Mouse (Mus musculus) kidney, adult 2 months (tissue): ENCODE measurements at regions not wholly inside any gene's neighbourhood (a gene's known extent, or its start where the extent isn't known, plus 50 kb on each side); places are given as distances from the start of the nearest gene placed in this dataset.
"Not testable (repeated sequence)": the region's sequence is repeated elsewhere in the genome, so short reads cannot be mapped to it uniquely, and the experiment has no call there.

Experiments
- DNase-seq: peaks from one replicate; pipeline ENCODE4 v3.0.0; 2021
- H3K27ac ChIP-seq: fragments of 200-500 bp; 2 replicates; pipeline ENCODE4 v1.5.1; 2012; ENCODE audit warnings: low read depth, low read length, control low read depth, inconsistent platforms; ENCODE audit not compliant: insufficient read depth
- H3K27me3 ChIP-seq: fragments of 200-500 bp; replicated peaks from 2 replicates; pipeline ENCODE4 v1.6.1; 2012; ENCODE audit warnings: mild to moderate bottlenecking, moderate library complexity, low read length, inconsistent platforms; ENCODE audit not compliant: control insufficient read depth, insufficient read depth
- H3K36me3 ChIP-seq: fragments of 200-500 bp; 2 replicates; pipeline ENCODE4 v1.6.1; 2012; ENCODE audit warnings: mild to moderate bottlenecking, moderate library complexity, low read length, inconsistent platforms; ENCODE audit not compliant: control insufficient read depth, insufficient read depth
- H3K4me1 ChIP-seq: fragments of 200-500 bp; 2 replicates; pipeline ENCODE4 v1.6.1; 2011; ENCODE audit warnings: low read length; ENCODE audit not compliant: control insufficient read depth, insufficient read depth
- H3K4me3 ChIP-seq: fragments of 200-500 bp; 2 replicates; pipeline ENCODE4 v1.5.1; 2011; ENCODE audit warnings: mild to moderate bottlenecking, low read depth, low read length, control low read depth; ENCODE audit not compliant: insufficient read depth
- CTCF ChIP-seq: fragments of 200-500 bp; conservative IDR thresholded peaks from 2 replicates; pipeline ENCODE4 v1.5.1; 2011; ENCODE audit warnings: low read depth, mild to moderate bottlenecking, control low read depth, low read length, moderate library complexity, mixed read lengths; ENCODE audit not compliant: insufficient read depth, insufficient read length
- POLR2A ChIP-seq: fragments of 200-500 bp; IDR thresholded peaks from one replicate; pipeline ENCODE4 v1.6.1; 2011; ENCODE audit warnings: low read depth, low read length, control low read depth
- WGBS: fragments of 180-500 bp; shearing (Covaris S2); methylation state at CpG from one replicate; pipeline ENCODE4 v1.1.7; 2018; 5-methylcytosine and 5-hydroxymethylcytosine counted together

- H3K27ac ChIP-seq, result no peak overlapping the region
- no peak for DNase-seq
- WGBS, result 86% methylated on average over 3 of the region's 3 CpGs
- no peak for TF ChIP-seq CTCF
- H3K27me3 ChIP-seq, result no peaks in the 10 kb centered on the region
- no peaks in the 10 kb centered on the region for H3K36me3 ChIP-seq
- H3K4me3 ChIP-seq, result no peak overlapping the region
- H3K4me1 ChIP-seq, result no peaks in the 10 kb centered on the region
Observed at GRCm38 (mm10) chr4:131440845-131441244, 397.2 kb downstream of the Ptpru start.

DNA sequence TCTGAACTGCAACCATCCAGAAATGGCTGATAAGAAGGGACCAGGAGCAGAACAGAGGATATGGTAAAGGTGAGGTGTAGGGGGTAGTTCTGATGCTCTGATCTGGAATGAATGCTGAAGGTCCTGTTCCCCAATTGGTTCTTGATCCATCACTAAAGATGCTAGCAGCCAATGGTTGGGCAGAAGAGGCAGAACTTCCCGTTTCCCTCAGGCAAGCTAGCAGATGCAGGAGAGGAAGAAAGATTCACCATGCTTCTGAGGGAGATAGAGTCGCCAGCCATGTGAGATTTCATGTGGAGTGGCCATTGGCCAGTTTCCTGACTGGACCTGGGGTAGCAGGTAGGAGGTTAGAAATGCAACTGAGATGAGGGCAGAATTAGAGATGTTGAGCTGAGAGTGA is 394.6 kb downstream of the Ptpru start:
- WGBS, result 81% methylated on average over 2 of the region's 2 CpGs
- H3K36me3 ChIP-seq, result no peaks in the 10 kb centered on the region
- H3K4me3 ChIP-seq, result no peak overlapping the region
- H3K27me3 ChIP-seq, result no peaks in the 10 kb centered on the region
- H3K27ac ChIP-seq, result no peak overlapping the region
- H3K4me1 ChIP-seq, result no peaks in the 10 kb centered on the region
- no peak for DNase-seq
- TF ChIP-seq CTCF (no peak), POLR2A (no peak)

- H3K4me3 ChIP-seq, DNase-seq, H3K4me1 ChIP-seq, H3K27me3 ChIP-seq, H3K27ac ChIP-seq, H3K36me3 ChIP-seq: not testable (repeated sequence)
- WGBS, result 42% methylated on average over 1 of the region's 1 CpGs
Observed at GRCm38 (mm10) chr4:131450296-131450695, 387.8 kb downstream of the Ptpru start.

DNA sequence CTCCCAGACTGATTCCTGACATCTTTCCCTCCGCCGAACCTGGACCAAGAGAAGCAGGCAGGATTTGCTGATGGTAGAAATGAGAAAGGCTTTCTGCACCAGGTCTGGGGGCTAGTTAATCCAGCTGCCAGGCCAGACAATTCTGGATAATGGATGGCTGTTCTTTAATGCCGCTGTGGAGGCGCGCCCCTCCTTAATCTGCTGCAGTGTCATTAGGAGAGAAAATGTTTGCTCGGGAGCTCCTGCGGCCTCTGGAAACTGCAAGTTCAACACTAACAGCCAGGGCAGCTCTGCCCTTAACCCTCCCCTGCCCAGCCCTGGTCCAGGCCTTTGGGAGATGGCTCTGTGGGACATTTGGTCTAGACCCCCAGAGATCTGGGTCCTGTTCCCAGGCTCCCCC is 380.5 kb downstream of the Ptpru start:
- WGBS, result 34% methylated on average over 7 of the region's 7 CpGs
- Histone ChIP-seq H3K36me3 (no peaks in the 10 kb centered on the region), H3K4me3 (no peak overlapping the region), H3K4me1 (no peaks in the 10 kb centered on the region), H3K27ac (no peak overlapping the region), H3K27me3 (no peaks in the 10 kb centered on the region)
- DNase-seq, result no peak
- TF ChIP-seq CTCF (no peak), POLR2A (no peak)

DNA sequence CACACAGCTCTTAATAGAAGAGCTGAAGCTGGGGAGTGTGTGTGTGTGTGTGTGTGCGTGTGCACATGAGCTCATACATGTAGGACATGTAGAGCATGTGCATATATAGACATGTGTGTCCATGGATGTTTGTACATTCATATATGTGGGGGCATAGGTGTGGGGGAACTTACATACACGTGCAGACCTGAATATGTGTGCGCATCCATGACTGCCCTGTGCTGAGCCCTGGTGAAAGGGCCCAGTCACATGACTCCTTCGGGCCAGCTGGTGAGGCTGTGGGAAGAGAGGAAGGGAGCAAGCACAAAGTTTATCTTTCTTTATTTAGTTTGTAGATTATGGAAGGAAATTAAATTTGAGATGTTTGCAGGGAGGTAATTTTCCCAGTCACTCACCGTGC is 378.3 kb downstream of the Ptpru start:
- H3K27ac ChIP-seq, result no peak overlapping the region
- H3K27me3 ChIP-seq, result no peaks in the 10 kb centered on the region
- H3K4me3 ChIP-seq, result no peak overlapping the region
- 74% methylated on average over 5 of the region's 5 CpGs for WGBS
- TF ChIP-seq CTCF, result no peak
- TF ChIP-seq POLR2A, result no peak
- no peaks in the 10 kb centered on the region for H3K36me3 ChIP-seq
- DNase-seq, result no peak
- no peaks in the 10 kb centered on the region for H3K4me1 ChIP-seq

- H3K27ac ChIP-seq, result no peak overlapping the region
- no peak for DNase-seq
- TF ChIP-seq CTCF (no peak), POLR2A (no peak)
- no peaks in the 10 kb centered on the region for H3K36me3 ChIP-seq
- H3K4me3 ChIP-seq, result no peak overlapping the region
- H3K27me3 ChIP-seq, result no peaks in the 10 kb centered on the region
- H3K4me1 ChIP-seq, result no peaks in the 10 kb centered on the region
- 51% methylated on average over 4 of the region's 4 CpGs for WGBS
Observed at GRCm38 (mm10) chr4:131461312-131461711, 376.8 kb downstream of the Ptpru start.

DNA sequence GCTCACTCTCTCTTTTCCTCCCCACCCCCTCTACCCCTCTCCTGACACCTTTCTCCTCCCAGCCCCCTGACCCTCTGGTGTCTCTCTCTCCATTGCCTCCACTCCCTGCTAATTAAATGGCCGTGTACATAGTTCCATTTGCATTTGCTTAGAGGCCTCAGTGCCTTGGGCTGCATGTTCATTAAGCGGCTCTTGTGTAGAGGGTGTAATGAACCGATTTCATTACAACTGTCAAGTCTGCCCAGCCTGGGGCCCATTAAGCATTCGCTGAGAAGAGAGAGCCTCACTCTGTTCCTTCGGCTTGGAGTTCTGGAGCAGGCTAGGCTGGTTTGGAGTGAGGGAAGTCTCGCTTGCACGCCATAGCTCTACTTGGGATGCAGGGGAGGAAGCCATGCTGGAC is 376.4 kb downstream of the Ptpru start:
- Histone ChIP-seq H3K27me3 (no peaks in the 10 kb centered on the region), H3K4me1 (no peaks in the 10 kb centered on the region), H3K4me3 (no peak overlapping the region), H3K36me3 (no peaks in the 10 kb centered on the region), H3K27ac (no peak overlapping the region)
- 56% methylated on average over 7 of the region's 7 CpGs for WGBS
- no peak for DNase-seq
- TF ChIP-seq CTCF (no peak), POLR2A (no peak)

- no peaks in the 10 kb centered on the region for H3K27me3 ChIP-seq
- 38% methylated on average over 6 of the region's 6 CpGs for WGBS
- DNase-seq, result no peak
- H3K27ac ChIP-seq, result no peak overlapping the region
- TF ChIP-seq POLR2A, result no peak
- no peak for TF ChIP-seq CTCF
- H3K4me3 ChIP-seq, result no peak overlapping the region
- no peaks in the 10 kb centered on the region for H3K36me3 ChIP-seq
- no peaks in the 10 kb centered on the region for H3K4me1 ChIP-seq
Observed at GRCm38 (mm10) chr4:131475023-131475422, 363.1 kb downstream of the Ptpru start.
